Mouse (Mus musculus) embryo, embryonic 9.5 days (tissue): ENCODE results near the gene Psmd5.
A peak's percentile ranks its signal among the peaks of the same experiment; 100 is the strongest.
"Not testable (repeated sequence)": the region's sequence is repeated elsewhere in the genome, so short reads cannot be mapped to it uniquely, and the experiment has no call there.

Source experiments
- DNase-seq: peaks from one replicate; pipeline ENCODE4 v3.0.0-alpha.2; 2017; ENCODE audit errors: extremely low spot score

The Psmd5 gene

DNA sequence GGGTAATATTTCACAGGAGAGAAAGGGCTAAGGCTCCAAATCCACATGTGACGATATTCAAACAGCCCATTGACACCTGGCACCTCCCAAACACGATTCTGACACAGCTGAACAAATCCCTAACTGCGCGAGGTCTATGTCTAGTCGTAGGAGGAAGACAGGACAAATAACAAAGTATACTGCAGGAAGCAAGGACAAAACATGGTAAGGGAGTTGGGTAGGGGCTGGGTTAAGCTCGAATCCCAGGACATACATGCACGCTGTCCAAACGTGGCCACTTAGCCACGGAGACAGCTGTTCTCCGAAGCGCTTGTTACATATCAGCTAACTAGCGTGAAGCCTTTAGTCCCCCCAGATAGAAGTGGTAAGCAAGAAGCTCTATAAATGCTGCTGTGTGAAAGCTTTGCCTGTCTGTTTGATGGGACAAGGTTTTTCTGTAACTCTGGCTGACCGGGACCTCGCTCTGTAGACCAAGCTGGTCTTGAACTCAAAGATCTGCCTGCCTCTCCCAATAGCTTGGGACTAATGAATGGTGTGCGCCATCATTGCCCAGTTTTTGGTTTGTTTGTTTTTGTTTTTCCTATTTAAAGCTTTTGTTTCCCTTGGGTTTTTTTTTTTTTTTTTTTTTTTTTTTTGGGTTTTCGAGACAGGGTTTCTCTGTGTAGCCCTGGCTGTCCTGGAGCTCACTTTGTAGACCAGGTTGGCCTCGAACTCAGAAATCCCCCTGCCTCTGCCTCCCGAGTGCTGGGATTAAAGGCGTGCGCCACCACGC is 48.1 kb downstream of the Psmd5 start:
- DNase-seq = no peak

- DNase-seq = peak; percentile 92
Measured at GRCm38 (mm10) chr2:34825827-34826459, 48.8 kb downstream of the Psmd5 start, which contains the start of gene Fbxw2. TSS of gene Fbxw2 (minus strand) at chr2:34826311.

DNA sequence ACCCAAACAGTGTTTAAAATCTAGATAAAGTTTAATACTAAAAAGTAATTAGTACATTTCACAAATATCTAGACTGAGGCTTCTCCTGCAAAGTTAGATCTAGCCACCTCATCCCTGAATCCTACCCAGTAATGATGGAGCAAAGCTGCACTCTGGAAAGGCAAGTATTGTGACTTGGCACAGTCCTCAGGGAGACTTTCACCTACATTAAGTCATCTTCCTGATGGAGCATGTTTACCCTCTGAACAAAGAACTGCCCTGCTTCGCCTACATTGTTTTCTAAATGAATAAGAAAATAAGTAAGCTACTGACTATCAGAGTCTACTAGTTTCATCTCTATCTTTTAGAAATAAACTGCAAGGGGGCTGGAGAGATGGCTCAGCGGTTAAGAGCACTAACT is 56.3 kb downstream of the Psmd5 start:
- DNase-seq = no peak

DNA sequence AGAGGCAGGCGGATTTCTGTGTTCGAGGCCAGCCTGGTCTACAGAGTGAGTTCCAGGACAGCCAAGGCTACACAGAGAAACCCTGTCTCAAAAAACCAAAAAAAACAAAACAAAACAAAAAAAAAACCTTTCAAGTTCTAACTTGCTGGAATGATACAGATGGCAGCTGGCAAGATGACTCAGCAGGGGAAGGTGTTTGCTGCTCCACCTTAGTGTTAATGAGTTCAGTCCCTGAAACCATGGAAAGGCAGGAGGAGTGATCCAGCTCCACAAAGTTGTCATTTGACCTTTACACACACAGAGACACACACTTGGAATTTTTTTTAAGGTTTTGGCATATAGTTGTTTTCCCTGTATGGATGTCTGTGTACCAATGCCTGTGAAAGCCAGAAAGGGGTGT is 58.9 kb downstream of the Psmd5 start:
- not testable (repeated sequence) for DNase-seq

GRCm38 (mm10) chr2:34812706-34813105 is 62.1 kb downstream of the Psmd5 start:
- DNase-seq = no peak

DNA sequence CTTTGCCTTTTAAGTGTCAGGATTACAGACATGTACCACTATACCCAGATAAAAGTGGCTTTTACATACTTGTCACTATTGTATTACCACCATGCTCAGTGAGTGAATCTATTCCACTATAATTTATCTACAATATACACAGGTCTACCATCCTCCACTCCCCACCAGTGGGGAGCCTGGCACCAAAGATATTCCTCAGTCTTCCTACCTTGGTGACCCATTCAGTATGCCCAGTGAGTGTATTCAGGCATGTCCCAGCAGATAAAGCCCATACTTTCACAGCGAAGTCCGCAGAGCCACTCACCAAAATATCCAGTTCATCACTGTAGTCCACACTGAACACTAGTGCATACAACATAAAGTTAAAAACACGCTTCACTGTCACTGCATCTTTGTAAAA is 64.0 kb downstream of the Psmd5 start:
- no peak for DNase-seq

DNA sequence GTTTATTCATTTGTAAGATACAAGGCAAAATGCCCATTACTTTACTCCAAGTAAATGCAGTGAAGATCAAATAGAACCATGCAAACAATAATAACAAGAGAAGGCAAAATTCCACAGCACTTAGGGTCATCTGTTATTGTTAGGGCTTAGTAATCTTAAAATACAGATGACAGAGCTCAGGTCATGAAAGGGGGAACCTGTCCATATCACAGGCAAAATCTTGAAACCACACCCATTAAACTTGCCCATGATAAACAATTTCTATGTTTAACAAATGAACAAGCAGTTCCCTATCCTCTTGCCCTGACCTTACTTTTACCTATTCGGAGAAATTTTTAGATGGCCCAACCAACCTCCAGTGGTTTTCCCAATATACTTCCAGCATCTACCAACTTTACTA is 65.2 kb downstream of the Psmd5 start:
- no peak for DNase-seq

DNA sequence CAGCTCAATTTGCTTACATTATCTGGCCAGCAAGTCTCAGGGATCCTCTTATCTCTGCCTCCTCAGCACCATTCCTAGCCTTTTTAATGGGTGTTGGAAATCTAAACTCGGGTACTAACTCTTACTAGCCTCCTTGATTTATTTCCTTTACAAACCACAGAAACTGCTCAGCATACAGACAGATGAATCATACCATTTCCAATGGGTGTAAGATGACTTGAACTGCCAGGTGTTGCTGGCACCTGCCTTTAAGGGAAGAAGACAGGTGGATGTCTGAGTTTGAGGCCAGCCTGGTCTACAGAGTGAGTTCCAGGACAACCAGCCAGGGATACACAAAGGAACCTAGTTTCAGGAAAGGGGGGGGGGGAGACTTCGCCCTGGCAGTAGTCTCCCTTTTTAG is 66.7 kb downstream of the Psmd5 start:
- no peak for DNase-seq

DNA sequence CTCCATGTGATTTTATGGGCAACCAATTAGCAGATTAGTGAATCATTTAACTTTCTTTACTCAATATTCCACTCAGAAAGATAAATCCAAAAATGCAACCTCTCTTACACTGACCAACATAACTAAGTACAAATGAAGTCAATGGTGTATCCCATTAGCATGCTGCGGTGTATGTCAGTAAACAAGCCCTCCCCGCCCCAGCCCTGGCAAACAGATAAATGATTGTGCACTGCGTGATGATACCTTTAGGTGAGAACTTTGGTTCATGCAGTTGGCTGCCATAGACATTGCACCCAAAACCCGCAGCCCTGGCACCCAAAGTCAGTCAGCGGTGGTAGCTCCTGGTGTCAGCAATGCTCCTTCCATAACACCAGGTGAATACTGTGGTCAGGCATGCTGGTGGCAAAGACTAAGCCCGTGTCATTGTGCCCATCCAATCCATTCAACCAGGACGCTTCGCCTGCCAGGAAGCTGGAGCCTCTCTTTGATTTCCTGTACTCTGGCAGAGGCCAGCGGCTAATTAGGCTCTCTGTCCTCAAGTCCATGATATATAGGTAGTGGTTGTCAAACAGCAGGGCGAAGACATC is 69.3 kb downstream of the Psmd5 start:
- no peak for DNase-seq

DNA sequence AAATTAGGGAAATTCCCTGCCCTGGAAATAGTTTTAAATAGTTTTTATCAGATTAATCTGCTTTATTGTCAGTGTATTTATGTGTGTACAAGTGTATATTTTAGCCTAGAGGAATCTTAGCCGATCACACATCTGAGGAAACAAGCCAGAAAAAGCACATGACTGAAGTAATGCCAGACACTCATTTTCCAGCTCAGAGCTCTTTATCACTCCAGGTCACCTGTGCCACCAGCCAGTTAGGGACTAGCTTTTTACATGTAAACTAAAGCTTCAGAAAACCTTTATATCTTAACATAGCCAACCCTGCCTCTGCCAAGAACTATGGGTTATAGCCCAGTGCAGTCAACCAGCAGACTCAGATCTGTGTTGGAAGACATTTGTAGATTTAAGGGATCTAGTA is 70.0 kb downstream of the Psmd5 start:
- no peak for DNase-seq

DNA sequence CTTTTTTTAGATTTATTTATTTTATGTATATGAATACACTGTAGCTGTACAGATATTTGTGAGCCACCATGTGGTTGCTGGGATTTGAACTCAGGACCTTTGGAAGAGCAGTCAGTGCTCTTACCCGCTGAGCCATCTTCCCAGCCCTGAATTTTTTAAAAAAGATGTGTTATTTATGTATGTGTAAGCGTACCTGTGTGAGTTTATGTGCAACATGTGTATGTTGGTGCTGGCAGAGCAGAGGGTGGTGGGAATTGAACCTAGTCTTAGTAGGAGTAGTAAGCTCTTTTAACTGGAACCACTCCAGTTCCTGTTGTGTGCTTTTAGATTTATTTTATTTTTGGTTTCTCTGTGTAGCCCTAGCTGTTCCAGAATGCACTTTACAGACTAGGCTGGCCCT is 70.6 kb downstream of the Psmd5 start:
- no peak for DNase-seq

- no peak for DNase-seq
Measured at GRCm38 (mm10) chr2:34803746-34804145, 71.0 kb downstream of the Psmd5 start.

- DNase-seq = peak; percentile 31
Measured at GRCm38 (mm10) chr2:34802565-34803245, 72.1 kb downstream of the Psmd5 start.

DNA sequence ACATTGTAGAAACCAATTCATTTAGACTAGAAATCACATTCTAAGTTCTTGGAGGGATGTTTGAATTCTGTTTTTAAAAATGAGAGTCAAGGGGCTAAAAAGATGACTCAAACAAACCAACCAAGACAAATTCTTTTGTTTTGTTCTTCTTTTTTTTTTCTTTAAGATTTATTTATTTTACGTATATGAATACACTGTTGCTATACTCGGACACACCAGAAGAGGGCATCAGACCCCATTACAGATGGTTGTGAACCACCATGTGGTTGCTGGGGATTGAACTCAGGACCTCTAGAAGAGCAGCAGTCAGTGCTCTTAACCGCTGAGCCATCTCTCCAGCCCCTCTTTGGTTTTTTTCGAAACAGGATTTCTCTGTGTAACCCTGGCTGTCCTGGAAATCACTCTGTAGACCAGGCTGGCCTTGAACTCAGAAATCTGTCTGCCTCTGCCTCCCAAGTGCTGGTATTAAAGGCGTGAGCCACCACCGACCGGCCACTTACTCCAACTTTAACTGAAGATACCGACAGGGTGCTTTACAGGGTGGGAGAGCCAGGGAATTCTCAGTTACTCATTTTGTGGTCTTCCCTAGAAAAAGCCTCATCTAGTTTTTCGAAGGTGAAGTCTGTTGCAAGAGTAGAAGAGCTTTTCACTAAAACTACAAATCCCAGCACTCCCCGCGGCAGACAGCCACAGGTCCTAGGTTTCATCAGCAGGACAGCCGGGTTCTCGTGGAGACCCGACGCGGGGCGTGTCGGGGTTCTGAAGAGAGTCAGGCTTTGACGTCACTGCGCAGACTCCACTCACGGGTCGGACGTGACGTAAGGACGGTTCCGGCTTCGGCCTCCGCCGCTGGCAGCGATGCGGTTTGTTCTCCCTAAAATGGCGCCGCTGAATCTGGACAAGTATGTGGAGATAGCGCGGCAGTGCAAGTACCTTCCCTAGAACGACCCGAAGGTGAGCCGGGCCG is 73.0 kb downstream of the Psmd5 start:
- peak; percentile 95 for DNase-seq

DNA sequence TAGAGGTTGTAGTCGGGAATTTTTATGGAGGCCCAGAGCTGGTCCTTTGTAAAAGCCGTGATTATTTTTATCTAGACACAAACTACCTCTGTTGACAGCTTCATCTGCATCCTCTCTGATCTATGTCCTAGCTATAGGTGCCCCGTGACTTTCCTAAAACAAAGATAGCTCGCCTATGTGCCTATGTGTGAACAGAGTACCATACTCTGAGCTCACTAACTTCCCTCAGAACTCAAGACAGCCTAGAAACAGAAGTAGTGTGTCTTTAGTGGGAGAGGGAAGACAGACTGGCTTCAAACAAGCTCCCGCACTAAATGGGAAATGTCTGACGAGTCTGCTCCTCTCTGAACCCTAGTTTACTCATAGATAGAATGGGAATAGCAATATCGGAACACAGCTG is 74.4 kb downstream of the Psmd5 start:
- no peak for DNase-seq
